Mouse (Mus musculus) G1E (cell line): ENCODE measurements around the gene Frzb. TPM values are rescaled to one million over a fixed set of nuclear protein-coding genes. Genes with fewer than 3 reads are reported as not detected.

Experiments used
- ATAC-seq: 2 replicates; pipeline ENCODE4 v1.8.0; 2016; ENCODE audit warnings: mild to moderate bottlenecking; ENCODE audit not compliant: insufficient number of reproducible peaks, poor library complexity, low FRiP score, severe bottlenecking; ENCODE audit errors: extremely low read depth
- DNase-seq: peaks from one replicate; pipeline ENCODE4 v3.0.0; 2012; ENCODE audit warnings: low spot score
- H3K27me3 ChIP-seq: 2 replicates; pipeline ENCODE4 v1.6.1; 2012; ENCODE audit warnings: mild to moderate bottlenecking, low read length, inconsistent platforms; ENCODE audit not compliant: insufficient read depth
- H3K36me3 ChIP-seq: replicated peaks from 2 replicates; pipeline ENCODE3; 2012; ENCODE audit warnings: mild to moderate bottlenecking, inconsistent platforms
- H3K4me1 ChIP-seq: 2 replicates; pipeline ENCODE4 v1.6.1; 2012; ENCODE audit warnings: low read depth, low read length, inconsistent platforms, mixed read lengths; ENCODE audit not compliant: insufficient read depth
- H3K4me3 ChIP-seq: 2 replicates; pipeline ENCODE4 v1.5.1; 2012; ENCODE audit warnings: low read depth, mild to moderate bottlenecking, inconsistent platforms, low read length, moderate library complexity, mixed read lengths
- H3K9me3 ChIP-seq: replicated peaks from 2 replicates; pipeline ENCODE4 v1.6.1; 2012; ENCODE audit warnings: inconsistent platforms
- CTCF ChIP-seq: IDR thresholded peaks from 2 replicates; pipeline ENCODE4 v1.5.1; 2012; ENCODE audit warnings: low read depth, low read length, inconsistent platforms, mixed read lengths
- GATA1 ChIP-seq: IDR thresholded peaks from 2 replicates; pipeline ENCODE4 v1.6.1; 2012; ENCODE audit warnings: borderline replicate concordance, low read length, inconsistent platforms, mixed read lengths
- GATA2 ChIP-seq: IDR thresholded peaks from 2 replicates; pipeline ENCODE4 v1.6.1; 2012; ENCODE audit warnings: low read depth, low read length, inconsistent platforms, borderline replicate concordance
- POLR2AphosphoS5 ChIP-seq: IDR thresholded peaks from 2 replicates; pipeline ENCODE4 v1.6.1; 2012; ENCODE audit warnings: low read depth, low read length, inconsistent platforms; ENCODE audit not compliant: insufficient replicate concordance
- TAL1 ChIP-seq: conservative IDR thresholded peaks from 2 replicates; pipeline ENCODE4 v1.6.1; 2012; ENCODE audit warnings: low read depth, low read length, inconsistent platforms, mixed read lengths
- polyA plus RNA-seq: library from polyadenylated mRNA; stranded (reverse); fragments of >175 nt; gene quantifications from 2 replicates; pipeline ENCODE4 v1.2.3, GENCODE M21; 2012
- total RNA-seq, 2 experiments: library from RNA; stranded (forward) in 1 of 2; stranded (reverse) in 1 of 2; fragments of 200-1000 nt in 1 of 2; fragments of >200 nt in 1 of 2; fragmentation: Nextera tagmentation in 1 of 2; gene quantifications; 2 replicates each; pipeline ENCODE4 v1.2.3; 2014 to 2017

Gene Frzb
- total and polyA plus RNA-seq, 3 experiments: 0.02 to 0.05 TPM; not detected in 1

DNA sequence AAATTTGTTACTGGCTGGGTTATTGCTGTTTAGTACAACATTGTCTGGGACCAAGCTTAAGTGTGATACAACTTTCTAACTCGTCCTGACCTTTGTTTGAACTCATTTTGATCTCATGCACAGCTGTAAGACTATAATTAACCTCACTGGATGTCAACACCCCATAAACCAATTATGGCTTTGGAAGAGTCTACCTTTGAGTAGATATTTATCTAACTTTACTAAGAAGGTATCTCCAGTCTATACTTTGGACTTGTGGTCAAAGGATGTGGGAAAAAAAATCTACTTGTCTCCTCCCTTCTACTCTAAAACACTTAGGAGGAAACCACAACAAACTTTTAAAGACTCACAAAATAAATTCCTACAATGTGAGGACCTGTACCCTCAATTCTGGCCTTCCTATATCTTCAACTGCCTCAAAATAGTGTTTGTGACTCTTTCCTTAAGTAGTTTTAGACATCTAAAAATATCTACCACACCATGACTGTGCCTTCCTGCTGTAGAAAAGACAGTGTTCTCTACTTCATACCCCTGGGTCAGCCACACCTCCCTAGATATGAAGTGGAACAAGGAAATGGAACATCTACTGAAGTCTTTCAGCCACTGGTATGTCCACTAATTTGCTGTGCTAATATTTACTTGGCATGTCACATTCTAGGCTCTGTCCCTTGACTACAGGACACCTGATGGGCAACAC lies 16.9 kb downstream of the Frzb start:
- H3K27me3 ChIP-seq: peaks cover 3% of the 10 kb centered on the region; the same call in 1 of the 2 replicates
- H3K4me1 ChIP-seq: no peaks in the 10 kb centered on the region
- no peaks in the 10 kb centered on the region for H3K36me3 ChIP-seq
- DNase-seq (no peak), ATAC-seq (no peak)
- TF ChIP-seq GATA2: no peak
- no peak for TF ChIP-seq GATA1
- no peak for TF ChIP-seq POLR2AphosphoS5
- no peak for TF ChIP-seq CTCF
- no peak for TF ChIP-seq TAL1
- no peak overlapping the region for H3K4me3 ChIP-seq
- no peaks in the 10 kb centered on the region for H3K9me3 ChIP-seq

DNA sequence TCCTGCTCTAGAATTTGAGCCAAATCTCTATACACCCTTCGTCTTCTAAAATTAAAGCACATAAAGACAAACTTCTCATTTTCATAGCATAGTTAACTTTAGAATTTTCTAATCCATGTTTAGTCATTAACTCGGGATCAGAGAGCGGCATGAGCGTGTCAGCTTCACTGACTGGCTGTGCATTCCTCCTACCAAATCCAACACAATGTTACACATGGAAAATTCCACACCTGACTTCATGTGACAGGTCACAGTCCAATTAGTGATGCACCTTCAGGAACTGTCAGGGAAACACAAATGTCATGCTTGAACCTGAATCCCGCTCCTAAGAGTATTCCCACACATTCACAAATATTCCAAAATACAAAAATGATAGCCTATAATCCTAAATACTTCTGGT lies 24.3 kb downstream of the Frzb start:
- Histone ChIP-seq H3K36me3 (no peaks in the 10 kb centered on the region), H3K27me3 (no peaks in the 10 kb centered on the region), H3K4me3 (no peak overlapping the region), H3K4me1 (no peaks in the 10 kb centered on the region), H3K9me3 (no peaks in the 10 kb centered on the region)
- DNase-seq: no peak
- ATAC-seq: no peak
- TF ChIP-seq CTCF: no peak
- TF ChIP-seq TAL1: no peak
- TF ChIP-seq GATA1: no peak
- TF ChIP-seq POLR2AphosphoS5: no peak
- TF ChIP-seq GATA2: no peak

DNA sequence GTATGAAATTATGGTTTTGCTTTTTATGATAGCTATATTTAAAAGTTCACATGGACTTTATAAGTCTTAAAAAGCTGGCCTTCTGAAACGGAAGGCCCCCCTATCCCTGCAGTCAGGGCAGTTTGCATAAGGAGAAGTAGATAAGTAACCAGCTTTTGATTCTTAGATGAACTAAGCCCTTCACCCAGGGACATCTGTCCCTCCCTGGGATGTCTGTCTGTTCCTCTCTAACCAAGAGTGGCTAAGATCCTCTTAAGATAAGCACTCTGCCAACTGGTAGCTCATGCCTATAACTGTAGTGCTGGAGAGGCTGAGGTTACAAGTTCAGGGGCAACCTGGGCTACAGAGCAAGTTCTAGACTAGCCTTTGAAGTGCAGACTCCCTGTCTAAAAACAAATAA lies 25.4 kb downstream of the Frzb start:
- Histone ChIP-seq H3K9me3 (no peaks in the 10 kb centered on the region), H3K4me1 (no peaks in the 10 kb centered on the region), H3K4me3 (no peak overlapping the region), H3K27me3 (no peaks in the 10 kb centered on the region), H3K36me3 (no peaks in the 10 kb centered on the region)
- DNase-seq (no peak), ATAC-seq (peak; percentile 28; the same call in 1 of the 2 replicates)
- TF ChIP-seq TAL1: no peak

DNA sequence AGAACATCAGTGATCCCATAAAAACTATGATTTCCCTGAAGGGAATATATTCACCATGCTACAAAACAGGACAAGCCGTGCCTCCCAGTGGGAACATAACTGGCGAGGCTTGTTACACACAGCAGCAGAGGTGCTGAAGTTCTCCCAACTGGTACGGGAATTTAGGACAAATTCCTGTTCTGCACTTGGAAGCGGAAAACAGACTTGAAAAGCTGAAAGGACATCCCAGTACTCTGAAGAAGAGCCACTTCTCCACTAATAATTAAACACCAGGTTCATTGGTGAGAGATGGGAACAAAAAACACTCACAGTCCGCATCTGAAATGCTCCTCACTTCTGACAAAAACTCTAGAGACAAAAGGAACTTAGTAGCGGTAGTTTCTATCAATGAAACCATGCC lies 31.1 kb downstream of the Frzb start:
- H3K4me3 ChIP-seq: no peak overlapping the region
- no peak for ATAC-seq
- no peaks in the 10 kb centered on the region for H3K27me3 ChIP-seq
- no peaks in the 10 kb centered on the region for H3K9me3 ChIP-seq
- DNase-seq: no peak
- no peaks in the 10 kb centered on the region for H3K4me1 ChIP-seq
- no peaks in the 10 kb centered on the region for H3K36me3 ChIP-seq
- TF ChIP-seq POLR2AphosphoS5 (no peak), GATA1 (no peak), TAL1 (no peak)

DNA sequence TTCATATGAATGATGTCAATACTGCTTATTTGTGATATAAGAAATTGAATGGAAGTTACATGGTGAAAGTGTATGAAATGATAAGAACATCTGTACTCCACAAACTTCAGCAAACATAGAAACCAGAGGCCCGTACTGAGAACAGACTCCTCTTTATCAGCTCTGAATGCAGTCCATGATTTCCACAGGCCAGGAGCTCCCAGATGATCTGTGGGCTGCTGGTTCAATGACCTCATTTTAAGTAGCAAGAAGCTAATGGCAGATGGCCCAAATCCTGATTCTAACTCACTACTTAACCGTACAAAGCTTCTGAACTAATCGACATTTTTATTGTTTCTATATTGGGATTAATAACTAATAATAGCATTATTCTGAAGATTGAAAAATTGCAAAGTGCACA lies 33.0 kb downstream of the Frzb start:
- ATAC-seq (no peak), DNase-seq (no peak)
- H3K36me3 ChIP-seq: no peaks in the 10 kb centered on the region
- TF ChIP-seq GATA1 (no peak), TAL1 (no peak), GATA2 (no peak), POLR2AphosphoS5 (no peak), CTCF (no peak)
- no peaks in the 10 kb centered on the region for H3K9me3 ChIP-seq
- no peaks in the 10 kb centered on the region for H3K4me1 ChIP-seq
- H3K27me3 ChIP-seq: no peaks in the 10 kb centered on the region
- no peak overlapping the region for H3K4me3 ChIP-seq

DNA sequence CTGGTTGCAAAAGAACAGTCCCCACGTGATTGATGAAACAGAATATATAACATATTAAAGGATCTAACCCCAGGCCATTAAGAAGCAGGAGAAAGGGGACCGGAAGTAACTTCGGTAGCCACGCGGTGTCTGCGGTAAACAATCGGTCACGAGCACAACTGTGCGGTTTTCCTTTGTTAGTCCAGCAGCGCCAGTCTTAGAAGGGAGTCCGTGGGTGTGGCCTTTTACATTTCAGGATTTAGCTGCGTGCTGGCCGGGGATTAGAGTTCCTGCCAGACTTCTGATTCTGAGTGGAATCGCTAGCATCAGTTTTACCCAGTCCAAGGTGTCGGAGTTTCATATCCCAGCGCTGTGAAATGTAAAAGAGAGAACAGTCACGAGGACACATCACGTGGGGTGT lies 34.3 kb downstream of the Frzb start:
- ATAC-seq (no peak), DNase-seq (no peak)
- no peak for TF ChIP-seq GATA1
- TF ChIP-seq GATA2: no peak
- TF ChIP-seq CTCF: no peak
- no peak for TF ChIP-seq POLR2AphosphoS5
- TF ChIP-seq TAL1: no peak
- H3K36me3 ChIP-seq: no peaks in the 10 kb centered on the region
- H3K9me3 ChIP-seq: no peaks in the 10 kb centered on the region
- no peak overlapping the region for H3K4me3 ChIP-seq
- H3K27me3 ChIP-seq: no peaks in the 10 kb centered on the region
- no peaks in the 10 kb centered on the region for H3K4me1 ChIP-seq
